Mouse (Mus musculus) stomach, embryonic 16.5 days (tissue): ENCODE results near the gene Mcts2. TPM values are rescaled to one million over a fixed set of nuclear protein-coding genes. Genes with fewer than 3 reads are reported as not detected.
A peak's percentile ranks its signal among the peaks of the same experiment; 100 is the strongest.

ENCODE experiments used
- ATAC-seq: fragments of 200-750 bp; cut with Nextera tagmentation; 2 replicates; pipeline ENCODE4 v1.8.0; 2017; ENCODE audit warnings: moderate number of reproducible peaks, moderate TSS enrichment; ENCODE audit not compliant: insufficient read depth, low FRiP score
- H3K27ac ChIP-seq: fragments of 300-500 bp; sonication (generic); 2 replicates; pipeline ENCODE4 v1.5.1; 2014; ENCODE audit warnings: low read length
- H3K27me3 ChIP-seq: fragments of 300-500 bp; sonication (generic); 2 replicates; pipeline ENCODE4 v1.6.1; 2014; ENCODE audit warnings: low read length, control low read depth, mixed read lengths; ENCODE audit not compliant: control insufficient read depth, insufficient read depth
- H3K36me3 ChIP-seq: fragments of 300-500 bp; sonication (generic); 2 replicates; pipeline ENCODE4 v1.6.1; 2014; ENCODE audit warnings: low read length; ENCODE audit not compliant: control insufficient read depth, insufficient read depth
- H3K4me1 ChIP-seq: fragments of 300-500 bp; sonication (generic); 2 replicates; pipeline ENCODE4 v1.6.1; 2014; ENCODE audit warnings: low read length, control low read depth, mixed read lengths; ENCODE audit not compliant: control insufficient read depth, insufficient read depth
- H3K4me2 ChIP-seq: fragments of 300-500 bp; sonication (generic); 2 replicates; pipeline ENCODE4 v1.6.1; 2014; ENCODE audit warnings: low read depth, low read length, mixed read lengths
- H3K4me3 ChIP-seq: fragments of 300-500 bp; sonication (generic); replicated peaks from 2 replicates; pipeline ENCODE4 v1.5.1; 2014; ENCODE audit warnings: mild to moderate bottlenecking, low read length
- H3K9ac ChIP-seq: fragments of 300-500 bp; sonication (generic); 2 replicates; pipeline ENCODE4 v1.6.1; 2014; ENCODE audit warnings: low read length
- H3K9me3 ChIP-seq: fragments of 300-500 bp; sonication (generic); replicated peaks from 2 replicates; pipeline ENCODE4 v1.6.1; 2016; ENCODE audit warnings: low read length, control low read depth; ENCODE audit not compliant: control insufficient read depth
- WGBS: fragments of 180-500 bp; shearing (Covaris S2); extraction: QIAGEN DNeasy Blood & Tissue Kit; methylation state at CpG from one replicate; pipeline ENCODE4 v1.1.7; 2014; 5-methylcytosine and 5-hydroxymethylcytosine counted together
- polyA plus RNA-seq: library from polyadenylated mRNA; unstranded; fragments of >200 nt; fragmentation: Nextera tagmentation; extraction: Ambion mirVana; gene quantifications from 2 replicates; pipeline ENCODE4 v1.2.1, GENCODE M21; 2015

The Mcts2 gene
- polyA plus RNA-seq, 1 experiment from 2014 or later: 24.0 TPM

DNA sequence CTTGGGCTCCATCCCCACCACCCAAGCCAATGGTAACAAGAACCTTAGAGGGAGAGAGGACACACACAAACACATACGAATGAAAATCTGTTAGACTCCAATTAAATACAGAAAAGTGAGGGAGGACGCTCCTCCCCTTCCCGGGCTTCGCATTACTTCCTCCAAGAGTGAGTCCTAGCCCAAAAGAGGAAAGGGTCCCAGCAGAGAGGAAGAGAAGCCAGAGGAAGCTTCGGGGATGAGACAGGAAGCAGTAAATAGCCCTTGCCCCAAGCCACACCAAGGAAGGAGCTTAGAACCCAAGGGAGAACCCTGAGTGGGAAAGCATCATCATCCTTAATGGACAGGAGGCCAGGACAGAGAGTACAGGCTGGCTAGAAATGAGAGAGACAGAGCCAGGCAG is 22.2 kb downstream of the Mcts2 start:
- H3K9ac ChIP-seq: no peak overlapping the region
- no peak overlapping the region for H3K27ac ChIP-seq
- H3K9me3 ChIP-seq: no peaks in the 10 kb centered on the region
- no peak for ATAC-seq
- H3K4me2 ChIP-seq: no peak overlapping the region
- H3K36me3 ChIP-seq: no peaks in the 10 kb centered on the region; the same call in 1 of the 2 replicates
- H3K27me3 ChIP-seq: no peaks in the 10 kb centered on the region
- no peak overlapping the region for H3K4me3 ChIP-seq
- H3K4me1 ChIP-seq: peaks cover 34% of the 10 kb centered on the region
- 75% methylated on average over 5 of the region's 5 CpGs for WGBS

DNA sequence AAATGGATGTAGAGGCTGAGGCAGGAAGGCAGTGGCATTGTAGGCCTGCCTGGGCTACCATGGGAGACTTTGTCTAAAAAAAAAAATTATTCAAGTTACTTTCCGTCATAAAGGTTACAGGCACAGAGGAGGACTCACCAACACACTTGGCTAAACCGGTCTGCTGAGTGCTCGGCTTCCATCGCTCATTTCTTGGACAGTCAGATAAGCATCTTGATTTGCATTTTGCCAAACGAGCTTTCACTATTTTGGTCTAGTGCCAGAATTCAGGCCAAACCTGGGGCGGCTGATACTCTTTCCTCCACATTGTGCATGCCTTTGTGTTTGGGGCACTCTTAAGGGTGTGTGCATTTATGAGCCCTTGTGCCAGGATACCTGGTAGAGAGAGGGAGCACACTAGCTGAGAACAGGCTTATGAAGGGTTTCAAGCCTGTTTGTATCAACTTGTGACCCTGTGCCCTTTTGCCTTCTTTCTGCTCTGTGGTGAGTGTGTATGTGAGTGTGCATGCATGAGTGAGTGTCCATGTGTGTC is 29.5 kb downstream of the Mcts2 start:
- Histone ChIP-seq H3K27ac (peak overlapping the region; percentile 23), H3K9ac (no peak overlapping the region), H3K4me3 (no peak overlapping the region), H3K36me3 (no peaks in the 10 kb centered on the region), H3K27me3 (no peaks in the 10 kb centered on the region), H3K4me1 (peaks cover under 1% of the 10 kb centered on the region; the same call in 1 of the 2 replicates), H3K4me2 (no peak overlapping the region), H3K9me3 (no peaks in the 10 kb centered on the region)
- WGBS: 51% methylated on average over 6 of the region's 6 CpGs
- peak; percentile 74; the same call in 1 of the 2 replicates for ATAC-seq

DNA sequence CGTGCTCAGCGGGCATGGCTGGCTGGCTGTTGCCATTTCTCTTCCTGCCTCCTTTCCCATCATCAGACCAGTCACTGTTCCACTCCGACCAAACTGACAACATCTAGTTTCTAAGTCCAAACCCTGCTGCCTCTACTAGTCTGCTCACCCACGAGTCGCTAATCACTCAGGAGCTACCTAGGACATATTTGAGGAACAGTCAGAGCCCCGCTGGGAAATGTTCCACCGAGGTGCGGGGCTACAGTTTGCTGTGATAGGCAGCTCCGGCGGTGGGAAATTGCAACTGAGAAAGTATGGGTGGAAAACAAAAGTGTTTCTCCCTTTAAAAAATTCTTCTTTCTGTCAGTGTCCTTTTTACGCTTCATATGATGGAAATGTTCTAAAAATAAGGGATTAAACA is 30.8 kb downstream of the Mcts2 start:
- H3K4me1 ChIP-seq: no peaks in the 10 kb centered on the region
- H3K4me2 ChIP-seq: no peak overlapping the region
- no peak overlapping the region for H3K4me3 ChIP-seq
- H3K9ac ChIP-seq: 0 out of 2 replicates have a peak overlapping the region, but pooled peaks have one; percentile 16
- H3K9me3 ChIP-seq: no peaks in the 10 kb centered on the region
- no peaks in the 10 kb centered on the region for H3K27me3 ChIP-seq
- ATAC-seq: no peak
- peak overlapping the region; percentile 8; the same call in 1 of the 2 replicates for H3K27ac ChIP-seq
- no peaks in the 10 kb centered on the region for H3K36me3 ChIP-seq
- 62% methylated on average over 11 of the region's 11 CpGs for WGBS

DNA sequence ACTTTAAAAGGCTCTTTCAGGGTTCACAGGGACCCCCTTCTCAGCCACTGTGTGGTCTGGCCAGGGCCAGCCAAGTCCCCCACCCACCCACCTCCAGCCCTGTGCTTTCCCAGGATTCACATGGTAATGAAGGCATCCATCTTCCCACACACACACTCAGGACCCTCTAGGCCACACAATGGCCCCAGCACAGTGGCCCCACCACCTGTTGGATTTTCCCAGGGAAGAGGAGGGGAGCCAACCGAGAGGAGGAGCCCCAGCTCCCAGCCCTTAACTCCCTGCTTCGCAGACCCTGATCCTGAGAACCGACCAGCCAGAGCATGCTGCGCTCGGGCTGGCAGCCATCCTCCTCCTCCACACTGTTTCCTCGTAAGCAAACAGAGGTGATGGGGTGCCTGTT is 31.2 kb downstream of the Mcts2 start:
- Histone ChIP-seq H3K4me3 (no peak overlapping the region), H3K4me2 (no peak overlapping the region), H3K27ac (peak overlapping the region; percentile 8; the same call in 1 of the 2 replicates), H3K4me1 (no peaks in the 10 kb centered on the region), H3K9me3 (no peaks in the 10 kb centered on the region), H3K9ac (no peak overlapping the region; the same call in 1 of the 2 replicates), H3K36me3 (no peaks in the 10 kb centered on the region), H3K27me3 (peaks cover under 1% of the 10 kb centered on the region; the same call in 1 of the 2 replicates)
- 36% methylated on average over 6 of the region's 6 CpGs for WGBS
- peak; percentile 42; the same call in 1 of the 2 replicates for ATAC-seq

DNA sequence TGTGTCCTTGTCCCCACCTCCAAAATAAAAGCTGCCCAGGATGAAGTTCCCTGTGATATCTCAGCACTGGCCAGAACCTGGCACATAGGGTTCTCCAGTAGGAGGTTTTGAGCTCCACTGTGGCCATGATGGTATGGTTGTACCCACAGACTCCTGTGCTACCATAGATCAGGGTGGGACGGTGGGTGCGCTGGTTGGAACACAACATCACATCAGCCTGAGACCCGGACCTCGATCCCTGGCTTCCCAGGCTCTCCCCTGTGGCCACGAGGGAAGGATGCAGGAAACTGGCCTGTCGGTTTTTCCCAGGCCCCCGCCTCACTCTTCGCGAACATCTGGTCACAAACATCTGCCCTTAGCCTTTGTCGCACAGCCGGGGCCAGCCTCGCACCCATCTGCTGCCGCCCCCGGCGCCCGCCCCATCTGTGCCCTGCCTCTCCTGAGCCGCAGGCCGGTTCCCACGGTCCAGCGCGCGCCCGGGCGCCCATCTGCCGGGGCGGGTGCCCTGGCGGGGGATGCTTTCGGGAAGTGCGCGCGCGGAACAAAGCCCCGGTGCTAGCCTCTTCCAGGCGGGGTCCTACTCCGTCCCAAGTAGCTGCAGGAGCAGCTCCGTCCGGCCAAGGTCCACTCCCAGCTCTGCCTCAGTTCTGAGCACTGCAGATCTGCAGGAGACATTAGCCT is 37.0 kb downstream of the Mcts2 start:
- H3K27me3 ChIP-seq: peaks cover 2% of the 10 kb centered on the region; the same call in 1 of the 2 replicates
- peak overlapping the region; percentile 75 for H3K9ac ChIP-seq
- WGBS: 5% methylated on average over 37 of the region's 37 CpGs
- peak; percentile 27; the same call in 1 of the 2 replicates for ATAC-seq
- peaks cover 30% of the 10 kb centered on the region for H3K4me1 ChIP-seq
- peak overlapping the region; percentile 42 for H3K4me3 ChIP-seq
- H3K27ac ChIP-seq: peak overlapping the region; percentile 49
- peak overlapping the region; percentile 73 for H3K4me2 ChIP-seq
- H3K36me3 ChIP-seq: no peaks in the 10 kb centered on the region
- H3K9me3 ChIP-seq: no peaks in the 10 kb centered on the region

DNA sequence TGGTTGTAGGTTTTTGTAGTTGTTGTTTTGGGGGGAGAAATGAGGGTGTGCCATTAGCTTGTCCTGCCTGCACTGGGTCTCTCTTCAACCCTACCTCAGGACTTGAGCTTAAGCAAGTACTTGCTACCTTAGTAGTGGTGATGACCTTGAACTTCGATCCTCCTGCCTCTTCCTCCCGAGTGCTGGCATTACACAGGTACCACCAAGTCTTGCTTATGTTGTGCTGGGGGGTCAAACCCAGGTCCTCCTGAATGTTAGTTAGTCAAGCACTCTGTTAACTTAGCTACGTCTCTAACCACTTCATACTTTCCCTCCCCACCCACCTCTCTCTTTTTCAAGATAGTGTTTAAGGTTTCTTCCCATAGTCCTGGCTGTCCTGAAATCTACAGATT is 37.5 kb downstream of the Mcts2 start:
- Histone ChIP-seq H3K4me1 (peaks cover 36% of the 10 kb centered on the region), H3K27ac (peak overlapping the region; percentile 49), H3K36me3 (no peaks in the 10 kb centered on the region), H3K9me3 (no peaks in the 10 kb centered on the region), H3K4me3 (peak overlapping the region; percentile 42), H3K27me3 (peaks cover 2% of the 10 kb centered on the region; the same call in 1 of the 2 replicates), H3K9ac (peak overlapping the region; percentile 75), H3K4me2 (peak overlapping the region; percentile 73)
- no peak for ATAC-seq
- WGBS: 59% methylated on average over 3 of the region's 3 CpGs

DNA sequence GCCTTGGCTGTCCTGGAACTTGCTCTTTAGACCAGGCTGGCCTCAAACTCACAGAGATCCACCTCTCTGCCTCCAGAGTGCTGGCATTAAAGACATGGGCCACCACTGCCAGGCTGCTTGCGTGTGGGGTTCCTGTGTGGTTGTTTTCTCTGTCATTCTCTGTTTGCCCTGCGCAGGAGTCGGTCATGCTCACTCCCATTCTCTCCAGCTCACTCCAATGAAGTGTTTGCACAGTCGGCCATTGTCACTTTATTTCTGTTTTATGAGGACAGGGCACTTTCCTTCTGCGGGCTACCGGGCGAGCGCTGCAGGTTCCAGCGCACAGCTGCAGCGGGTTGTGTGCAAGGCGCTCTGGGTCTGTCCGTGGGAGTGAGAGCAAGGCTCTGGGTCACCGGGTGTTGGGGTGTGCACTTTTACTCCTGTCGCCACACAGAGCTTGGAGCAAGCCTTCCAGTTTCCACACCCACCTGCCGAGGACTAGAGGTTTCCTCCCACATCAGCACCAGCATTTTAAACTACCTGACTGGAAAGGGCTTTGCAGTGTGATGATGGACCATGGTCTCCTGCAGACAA is 38.4 kb downstream of the Mcts2 start:
- Histone ChIP-seq H3K4me1 (peaks cover 45% of the 10 kb centered on the region), H3K27ac (peak overlapping the region; percentile 87), H3K9me3 (no peaks in the 10 kb centered on the region), H3K4me2 (0 out of 2 replicates have a peak overlapping the region, but pooled peaks have one; percentile 6), H3K9ac (no peak overlapping the region), H3K4me3 (no peak overlapping the region), H3K36me3 (no peaks in the 10 kb centered on the region), H3K27me3 (peaks cover 2% of the 10 kb centered on the region; the same call in 1 of the 2 replicates)
- WGBS: 55% methylated on average over 15 of the region's 15 CpGs
- no peak for ATAC-seq

DNA sequence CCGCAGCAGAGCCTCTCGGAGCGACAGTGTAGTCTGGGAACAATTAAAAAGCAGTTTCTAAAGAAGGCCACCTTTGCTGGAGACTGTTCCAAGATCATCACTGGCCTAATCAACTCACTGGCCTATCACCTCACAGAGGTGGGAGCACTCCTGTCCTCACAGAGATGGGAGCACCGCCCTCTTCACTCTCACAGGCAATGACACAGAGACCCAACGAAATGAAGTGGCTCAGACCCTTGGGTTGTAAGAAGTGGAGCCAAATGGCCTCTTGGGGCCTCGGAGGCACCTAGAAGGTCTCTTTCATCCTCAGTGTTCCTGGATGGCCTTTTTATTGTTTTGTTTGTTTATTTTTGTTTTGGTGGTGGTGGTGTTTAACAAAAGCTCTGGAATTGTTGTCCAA is 39.4 kb downstream of the Mcts2 start:
- H3K4me2 ChIP-seq: no peak overlapping the region
- peak overlapping the region; percentile 87 for H3K27ac ChIP-seq
- H3K36me3 ChIP-seq: no peaks in the 10 kb centered on the region
- H3K4me3 ChIP-seq: no peak overlapping the region
- WGBS: 86% methylated on average over 6 of the region's 6 CpGs
- H3K9me3 ChIP-seq: no peaks in the 10 kb centered on the region
- no peak overlapping the region for H3K9ac ChIP-seq
- H3K4me1 ChIP-seq: peaks cover 48% of the 10 kb centered on the region
- peaks cover 2% of the 10 kb centered on the region; the same call in 1 of the 2 replicates for H3K27me3 ChIP-seq
- ATAC-seq: no peak

DNA sequence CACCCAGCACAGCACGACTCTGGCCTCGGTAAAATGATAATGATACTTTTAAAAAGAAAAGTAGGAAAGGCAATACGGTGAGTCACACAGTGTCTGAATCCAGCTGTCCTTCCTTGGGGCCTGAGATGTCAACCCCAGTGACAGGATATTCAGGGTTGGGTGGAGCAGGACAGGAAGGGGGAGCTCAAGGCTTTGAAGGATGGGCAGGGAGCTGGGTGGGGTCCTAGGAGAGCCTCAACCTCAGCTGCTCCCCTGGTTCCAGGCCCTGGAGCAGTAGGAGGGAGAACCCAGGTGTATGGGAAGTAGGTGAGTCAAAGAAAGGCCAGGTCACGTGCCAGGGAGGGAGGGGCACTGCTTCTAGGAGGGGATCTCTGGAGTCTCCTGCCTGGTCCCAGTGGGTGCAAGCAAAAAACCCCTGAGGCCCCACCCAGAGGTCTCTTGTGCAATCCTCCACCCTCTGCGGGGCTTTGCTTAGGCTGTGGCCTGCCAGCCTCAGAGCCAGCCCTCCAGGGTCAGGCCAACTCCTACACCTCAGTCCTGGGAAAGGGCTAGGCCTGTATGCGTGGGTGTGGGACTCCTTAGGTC is 40.0 kb downstream of the Mcts2 start:
- H3K9ac ChIP-seq: no peak overlapping the region
- peak overlapping the region; percentile 87 for H3K27ac ChIP-seq
- H3K9me3 ChIP-seq: no peaks in the 10 kb centered on the region
- H3K36me3 ChIP-seq: no peaks in the 10 kb centered on the region
- no peak overlapping the region for H3K4me2 ChIP-seq
- H3K4me1 ChIP-seq: peaks cover 48% of the 10 kb centered on the region
- no peak overlapping the region for H3K4me3 ChIP-seq
- ATAC-seq: peak; percentile 24; the same call in 1 of the 2 replicates
- peaks cover 2% of the 10 kb centered on the region; the same call in 1 of the 2 replicates for H3K27me3 ChIP-seq
- WGBS: 28% methylated on average over 6 of the region's 6 CpGs
